Mouse (Mus musculus): Measurements from ENCODE around the gene Srcap. TPM values are rescaled to one million over a fixed set of nuclear protein-coding genes. Genes with fewer than 3 reads are reported as not detected.
A peak's percentile ranks its signal among the peaks of the same experiment; 100 is the strongest.

Gene Srcap
- polyA plus RNA-seq, 1 experiment from 2014 or later, result 18.4 TPM

DNA sequence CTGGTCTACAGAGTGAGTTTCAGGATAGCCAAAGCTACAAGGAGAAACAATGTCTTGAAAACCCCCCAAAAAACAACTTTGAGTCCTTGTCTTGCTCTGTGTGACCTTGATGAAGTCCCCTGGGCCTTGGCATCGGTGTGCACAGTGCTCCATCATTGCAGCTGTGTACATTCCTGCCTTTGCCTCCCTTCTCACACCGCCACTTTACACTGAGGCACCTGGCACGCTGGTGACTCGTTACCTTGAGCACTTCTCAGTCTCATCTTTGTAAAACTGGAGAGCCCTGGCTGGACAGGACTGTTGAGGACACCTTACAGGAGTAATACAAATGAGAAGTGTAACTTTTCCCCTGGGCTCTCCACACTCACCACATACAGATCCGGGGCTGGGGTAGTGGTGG lies 75.4 kb downstream of the Srcap start:
- Histone ChIP-seq H3K36me3 (ENCODE audit: control insufficient read depth, insufficient read depth, low read length) (peaks cover 23% of the 10 kb centered on the region), H3K27ac (ENCODE audit: low read length) (no peak overlapping the region), H3K4me2 (ENCODE audit: low read depth, low read length) (peak overlapping the region; percentile 97), H3K9ac (ENCODE audit: low read depth, low read length) (peak overlapping the region; percentile 64; the same call in 1 of the 2 replicates), H3K27me3 (replicated peaks; ENCODE audit: control insufficient read depth, insufficient read depth, low read length) (no peaks in the 10 kb centered on the region), H3K4me1 (ENCODE audit: control insufficient read depth, insufficient read depth, low read length) (peaks cover 14% of the 10 kb centered on the region), H3K4me3 (ENCODE audit: low read length) (peak overlapping the region; percentile 92; the same call in 1 of the 2 replicates), H3K9me3 (ENCODE audit: control insufficient read depth, low read length) (no peaks in the 10 kb centered on the region)
- WGBS, result 58% methylated on average over 5 of the region's 5 CpGs
- ATAC-seq, result no peak

DNA sequence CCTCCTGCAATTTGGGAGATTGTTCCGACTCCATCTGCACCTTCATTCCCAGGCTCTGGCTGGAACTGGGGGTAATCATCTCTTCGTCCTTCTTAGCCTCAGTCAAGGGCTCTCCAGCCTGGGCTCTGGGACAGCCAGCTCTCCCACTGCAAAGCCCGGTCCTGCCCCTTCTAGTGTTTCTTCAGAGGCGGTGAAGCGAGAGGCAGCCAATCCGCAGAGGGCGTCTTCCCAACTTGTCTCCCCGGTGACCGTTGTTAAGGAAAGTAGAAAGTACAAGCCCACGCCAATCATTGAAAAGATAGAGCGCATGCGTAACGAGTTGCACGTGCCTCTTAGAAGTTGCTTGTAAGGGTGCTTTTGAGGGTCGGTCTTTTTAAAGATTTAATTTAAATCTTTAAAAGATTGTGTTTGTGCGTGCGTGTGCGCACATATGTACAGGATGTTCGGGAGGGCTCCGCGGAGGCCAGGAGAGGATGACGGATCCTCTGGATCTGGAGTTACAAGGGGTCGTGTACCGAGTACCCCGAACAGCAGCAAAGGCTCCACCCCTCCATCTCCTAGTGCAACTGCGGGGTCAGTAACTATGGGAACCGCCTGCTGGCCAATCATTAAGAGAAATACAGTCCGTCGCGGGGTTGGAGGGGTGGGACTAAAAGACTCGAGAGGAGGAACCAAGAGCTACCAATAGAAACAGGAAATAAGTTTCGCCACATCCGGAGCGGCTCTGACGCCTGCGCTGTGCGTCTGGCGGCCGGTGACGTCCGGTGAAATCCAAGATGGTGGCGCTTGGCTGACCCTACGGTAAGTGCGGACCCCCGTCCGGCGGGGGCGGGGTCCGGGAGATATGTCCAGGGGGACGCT lies 76.5 kb downstream of the Srcap start, which contains the start of the genes Ccdc189 and Rnf40:
Gene Ccdc189, minus strand, starts transcription at position 585 of the 861 bp plus-strand sequence.
Gene Rnf40, plus strand, starts transcription at position 757 of the 861 bp plus-strand sequence.
- no peaks in the 10 kb centered on the region for H3K9me3 ChIP-seq (ENCODE audit: control insufficient read depth, low read length)
- H3K27ac ChIP-seq (ENCODE audit: low read length), result peak within 1 kb of the TSS; percentile 61
- peak within 1 kb of the TSS; percentile 91 for H3K9ac ChIP-seq (ENCODE audit: low read depth, low read length)
- peaks cover 18% of the 10 kb centered on the region for H3K36me3 ChIP-seq (ENCODE audit: control insufficient read depth, insufficient read depth, low read length)
- peak within 1 kb of the TSS; percentile 92 for H3K4me3 ChIP-seq (ENCODE audit: low read length)
- H3K4me2 ChIP-seq (ENCODE audit: low read depth, low read length), result peak within 1 kb of the TSS; percentile 97
- no peaks in the 10 kb centered on the region for H3K27me3 ChIP-seq (replicated peaks; ENCODE audit: control insufficient read depth, insufficient read depth, low read length)
- H3K4me1 ChIP-seq (ENCODE audit: control insufficient read depth, insufficient read depth, low read length), result peaks cover 14% of the 10 kb centered on the region
- under 1% methylated on average over 50 of the region's 50 CpGs for WGBS
- peak; percentile 99 for ATAC-seq

DNA sequence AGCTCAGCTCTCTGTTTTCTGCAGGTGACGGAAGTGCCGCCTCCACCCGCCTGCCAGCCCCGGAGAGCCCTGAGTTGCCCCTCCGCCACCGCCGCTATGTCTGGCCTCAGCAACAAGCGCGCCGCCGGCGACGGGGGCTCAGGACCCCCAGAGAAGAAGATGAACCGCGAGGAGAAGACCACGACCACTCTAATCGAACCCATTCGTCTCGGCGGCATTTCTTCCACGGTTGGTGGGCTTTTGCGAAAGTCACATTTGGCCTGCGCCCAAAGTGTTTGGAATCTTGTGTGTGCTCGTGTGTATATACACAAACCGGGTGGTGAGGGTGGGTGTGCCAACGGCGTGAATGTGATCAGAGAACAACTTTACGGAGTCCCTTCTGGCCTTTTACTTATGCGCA lies 77.1 kb downstream of the Srcap start:
- peak; percentile 47; the same call in 1 of the 2 replicates for ATAC-seq

DNA sequence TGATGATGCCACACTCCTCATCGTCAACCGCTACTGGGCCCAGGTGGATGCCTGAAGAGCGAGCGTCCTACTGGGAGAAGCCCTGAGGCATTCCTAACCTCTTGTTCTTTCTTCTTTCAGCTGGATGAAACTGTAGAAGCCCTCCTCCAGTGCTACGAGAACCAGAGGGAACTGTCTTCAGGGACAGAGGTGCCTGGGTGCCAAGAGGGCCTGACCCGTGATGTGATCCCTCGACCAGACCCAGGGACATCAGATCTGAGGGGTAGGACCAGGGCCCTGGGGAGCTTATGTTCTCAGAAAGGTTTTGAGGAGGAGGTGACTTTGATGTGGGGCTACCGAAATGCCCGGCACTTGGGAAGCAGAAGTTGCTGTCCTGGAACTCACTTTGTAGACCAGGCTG lies 77.9 kb downstream of the Srcap start:
- no peaks in the 10 kb centered on the region for H3K9me3 ChIP-seq (ENCODE audit: control insufficient read depth, low read length)
- H3K9ac ChIP-seq (ENCODE audit: low read depth, low read length), result peak overlapping the region; percentile 91
- H3K4me2 ChIP-seq (ENCODE audit: low read depth, low read length), result peak overlapping the region; percentile 75
- no peak for ATAC-seq
- H3K27me3 ChIP-seq (replicated peaks; ENCODE audit: control insufficient read depth, insufficient read depth, low read length), result no peaks in the 10 kb centered on the region
- WGBS, result 90% methylated on average over 9 of the region's 9 CpGs
- no peak overlapping the region for H3K27ac ChIP-seq (ENCODE audit: low read length)
- peak overlapping the region; percentile 92; the same call in 1 of the 2 replicates for H3K4me3 ChIP-seq (ENCODE audit: low read length)
- H3K4me1 ChIP-seq (ENCODE audit: control insufficient read depth, insufficient read depth, low read length), result peaks cover 14% of the 10 kb centered on the region
- H3K36me3 ChIP-seq (ENCODE audit: control insufficient read depth, insufficient read depth, low read length), result peaks cover 26% of the 10 kb centered on the region

More for the DNA sequence above, 77.1 kb downstream of the Srcap start:
- peak overlapping the region; percentile 17; the same call in 1 of the 2 replicates for H3K27ac ChIP-seq (ENCODE audit: low read length)
- peaks cover 14% of the 10 kb centered on the region for H3K4me1 ChIP-seq (ENCODE audit: control insufficient read depth, insufficient read depth, low read length)
- H3K9me3 ChIP-seq (ENCODE audit: control insufficient read depth, low read length), result no peaks in the 10 kb centered on the region
- H3K4me2 ChIP-seq (ENCODE audit: low read depth, low read length), result peak overlapping the region; percentile 75
- 3% methylated on average over 29 of the region's 29 CpGs for WGBS
- peak overlapping the region; percentile 92 for H3K4me3 ChIP-seq (ENCODE audit: low read length)
- H3K36me3 ChIP-seq (ENCODE audit: control insufficient read depth, insufficient read depth, low read length), result peaks cover 22% of the 10 kb centered on the region
- H3K27me3 ChIP-seq (replicated peaks; ENCODE audit: control insufficient read depth, insufficient read depth, low read length), result no peaks in the 10 kb centered on the region
- H3K9ac ChIP-seq (ENCODE audit: low read depth, low read length), result peak overlapping the region; percentile 91

DNA sequence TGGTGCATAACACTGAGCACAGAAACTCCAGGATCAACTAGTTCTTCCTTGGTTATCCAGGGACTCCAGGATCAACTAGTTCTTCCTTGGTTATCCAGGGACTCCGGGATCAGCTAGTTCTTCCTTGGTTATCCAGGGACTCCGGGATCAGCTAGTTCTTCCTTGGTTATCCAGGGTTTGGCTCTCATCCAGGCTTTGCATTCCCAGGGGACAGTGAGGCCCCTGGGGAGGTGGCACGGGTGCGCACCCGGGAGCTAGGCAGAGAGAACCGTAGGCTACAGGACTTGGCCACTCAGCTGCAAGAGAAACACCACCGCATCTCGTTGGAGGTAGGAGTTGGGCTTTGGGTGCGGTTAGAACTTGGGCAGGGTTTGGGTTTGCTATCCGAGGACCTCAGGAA lies 79.3 kb downstream of the Srcap start:
- WGBS, result 89% methylated on average over 10 of the region's 10 CpGs
- Histone ChIP-seq H3K36me3 (ENCODE audit: control insufficient read depth, insufficient read depth, low read length) (peaks cover 40% of the 10 kb centered on the region), H3K4me1 (ENCODE audit: control insufficient read depth, insufficient read depth, low read length) (peaks cover 14% of the 10 kb centered on the region)

DNA sequence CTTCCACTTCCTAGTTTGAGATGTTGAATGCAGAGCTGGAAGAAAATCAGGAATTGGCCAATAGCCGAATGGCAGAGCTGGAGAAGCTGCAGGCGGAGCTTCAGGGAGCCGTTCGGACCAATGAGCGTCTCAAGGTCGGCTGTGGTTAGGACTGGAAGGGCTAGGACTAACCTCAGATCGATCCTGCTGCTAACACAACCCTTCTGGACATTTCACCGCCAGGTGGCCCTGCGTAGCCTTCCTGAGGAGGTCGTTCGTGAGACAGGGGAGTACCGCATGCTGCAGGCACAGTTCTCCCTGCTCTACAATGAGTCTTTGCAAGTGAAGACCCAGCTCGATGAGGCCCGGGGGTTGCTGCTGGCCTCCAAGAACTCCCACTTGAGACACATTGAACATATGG lies 80.8 kb downstream of the Srcap start:
- Histone ChIP-seq H3K9ac (ENCODE audit: low read depth, low read length) (no peak overlapping the region), H3K4me2 (ENCODE audit: low read depth, low read length) (no peak overlapping the region), H3K36me3 (ENCODE audit: control insufficient read depth, insufficient read depth, low read length) (peaks cover 52% of the 10 kb centered on the region), H3K27ac (ENCODE audit: low read length) (no peak overlapping the region), H3K4me1 (ENCODE audit: control insufficient read depth, insufficient read depth, low read length) (peaks cover 10% of the 10 kb centered on the region), H3K4me3 (ENCODE audit: low read length) (no peak overlapping the region), H3K27me3 (replicated peaks; ENCODE audit: control insufficient read depth, insufficient read depth, low read length) (no peaks in the 10 kb centered on the region), H3K9me3 (ENCODE audit: control insufficient read depth, low read length) (no peaks in the 10 kb centered on the region)
- WGBS, result 82% methylated on average over 14 of the region's 14 CpGs
- ATAC-seq, result no peak

More for the DNA sequence above, 79.3 kb downstream of the Srcap start:
- no peaks in the 10 kb centered on the region for H3K27me3 ChIP-seq (replicated peaks; ENCODE audit: control insufficient read depth, insufficient read depth, low read length)
- H3K4me3 ChIP-seq (ENCODE audit: low read length), result no peak overlapping the region
- no peak overlapping the region for H3K9ac ChIP-seq (ENCODE audit: low read depth, low read length)
- no peaks in the 10 kb centered on the region for H3K9me3 ChIP-seq (ENCODE audit: control insufficient read depth, low read length)
- ATAC-seq, result no peak
- H3K4me2 ChIP-seq (ENCODE audit: low read depth, low read length), result no peak overlapping the region
- H3K27ac ChIP-seq (ENCODE audit: low read length), result no peak overlapping the region

DNA sequence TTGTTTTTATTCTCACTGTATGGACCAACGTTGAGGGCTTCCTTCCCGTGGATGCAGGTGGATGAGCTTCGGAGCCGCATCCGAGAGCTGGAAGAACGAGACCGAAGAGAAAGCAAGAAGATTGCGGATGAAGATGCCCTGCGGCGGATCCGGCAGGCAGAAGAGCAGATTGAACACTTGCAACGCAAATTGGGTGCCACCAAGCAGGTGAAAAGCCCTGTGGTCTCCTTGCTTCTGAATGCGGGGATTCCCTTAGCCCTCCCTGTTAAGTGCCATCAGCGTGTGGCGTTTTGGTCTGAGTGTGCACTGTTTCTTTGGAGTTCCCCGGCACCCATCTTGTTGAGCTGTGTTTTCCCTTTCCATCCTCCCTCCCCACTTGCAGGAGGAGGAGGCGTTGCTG lies 85.0 kb downstream of the Srcap start:
- WGBS, result 95% methylated on average over 17 of the region's 17 CpGs
- no peak overlapping the region for H3K4me2 ChIP-seq (ENCODE audit: low read depth, low read length)
- no peak overlapping the region for H3K4me3 ChIP-seq (ENCODE audit: low read length)
- H3K36me3 ChIP-seq (ENCODE audit: control insufficient read depth, insufficient read depth, low read length), result peaks cover 55% of the 10 kb centered on the region
- H3K27ac ChIP-seq (ENCODE audit: low read length), result no peak overlapping the region
- H3K9me3 ChIP-seq (ENCODE audit: control insufficient read depth, low read length), result no peaks in the 10 kb centered on the region
- no peak overlapping the region for H3K9ac ChIP-seq (ENCODE audit: low read depth, low read length)
- H3K4me1 ChIP-seq (ENCODE audit: control insufficient read depth, insufficient read depth, low read length), result no peaks in the 10 kb centered on the region
- no peak for ATAC-seq
- no peaks in the 10 kb centered on the region for H3K27me3 ChIP-seq (replicated peaks; ENCODE audit: control insufficient read depth, insufficient read depth, low read length)

DNA sequence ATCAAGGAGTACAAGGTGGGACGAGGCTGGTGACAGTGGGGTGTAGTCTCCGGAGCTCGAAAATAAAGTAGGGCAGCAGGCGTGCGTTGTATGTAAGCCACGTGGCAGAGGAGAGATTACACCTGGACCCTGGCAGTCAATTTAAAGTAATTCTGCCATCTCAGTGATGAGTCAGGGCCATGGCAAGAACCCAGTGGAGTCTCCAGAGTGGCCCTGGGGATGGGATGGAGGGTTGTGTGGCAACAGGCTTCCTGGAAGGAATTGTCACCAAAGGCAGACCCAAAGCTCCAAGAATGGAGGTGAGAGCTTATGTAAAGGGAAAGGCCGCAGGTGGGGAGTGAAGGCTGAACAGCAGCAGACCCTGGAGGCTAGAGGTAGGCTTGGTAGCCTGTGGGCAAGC lies 88.8 kb downstream of the Srcap start:
- no peak for ATAC-seq
- peaks cover 36% of the 10 kb centered on the region for H3K36me3 ChIP-seq (ENCODE audit: control insufficient read depth, insufficient read depth, low read length)
- WGBS, result 95% methylated on average over 7 of the region's 7 CpGs
- H3K4me2 ChIP-seq (ENCODE audit: low read depth, low read length), result no peak overlapping the region
- no peak overlapping the region for H3K27ac ChIP-seq (ENCODE audit: low read length)
- no peak overlapping the region for H3K9ac ChIP-seq (ENCODE audit: low read depth, low read length)
- H3K4me1 ChIP-seq (ENCODE audit: control insufficient read depth, insufficient read depth, low read length), result no peaks in the 10 kb centered on the region
- H3K27me3 ChIP-seq (replicated peaks; ENCODE audit: control insufficient read depth, insufficient read depth, low read length), result no peaks in the 10 kb centered on the region
- H3K9me3 ChIP-seq (ENCODE audit: control insufficient read depth, low read length), result no peaks in the 10 kb centered on the region
- H3K4me3 ChIP-seq (ENCODE audit: low read length), result no peak overlapping the region

DNA sequence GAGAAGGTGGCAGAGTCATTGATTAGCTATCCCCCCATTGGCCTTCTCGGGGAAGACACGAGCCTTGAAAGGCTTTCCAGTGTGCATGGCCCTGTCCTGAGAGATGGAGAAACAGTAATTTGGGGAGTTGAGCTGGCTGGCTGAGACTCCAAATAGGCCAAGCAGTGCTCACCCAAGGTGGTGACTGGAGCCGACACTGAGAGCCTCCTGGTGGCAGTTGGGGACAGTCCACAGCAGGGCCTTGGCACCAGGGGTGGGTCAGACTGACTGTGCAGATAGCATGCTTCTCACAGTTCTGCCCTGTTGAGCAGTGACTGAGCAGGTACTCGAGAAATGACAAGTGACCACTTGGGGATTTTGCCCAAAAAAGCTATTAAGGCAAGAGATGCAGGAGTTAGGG lies 90.0 kb downstream of the Srcap start:
- WGBS, result 83% methylated on average over 4 of the region's 4 CpGs
- Histone ChIP-seq H3K9ac (ENCODE audit: low read depth, low read length) (no peak overlapping the region), H3K4me1 (ENCODE audit: control insufficient read depth, insufficient read depth, low read length) (no peaks in the 10 kb centered on the region), H3K27me3 (replicated peaks; ENCODE audit: control insufficient read depth, insufficient read depth, low read length) (no peaks in the 10 kb centered on the region), H3K36me3 (ENCODE audit: control insufficient read depth, insufficient read depth, low read length) (peaks cover 26% of the 10 kb centered on the region), H3K27ac (ENCODE audit: low read length) (no peak overlapping the region), H3K4me3 (ENCODE audit: low read length) (no peak overlapping the region), H3K9me3 (ENCODE audit: control insufficient read depth, low read length) (no peaks in the 10 kb centered on the region), H3K4me2 (ENCODE audit: low read depth, low read length) (no peak overlapping the region)
- no peak for ATAC-seq

Data from intestine, embryonic 16.5 days (tissue).